Mouse (Mus musculus): ENCODE measurements around the gene Cblb. TPM values are rescaled to one million over a fixed set of nuclear protein-coding genes. Genes with fewer than 3 reads are reported as not detected.

Cblb gene
- polyA plus RNA-seq, 1 experiment from 2014 or later: 7.7 TPM

DNA sequence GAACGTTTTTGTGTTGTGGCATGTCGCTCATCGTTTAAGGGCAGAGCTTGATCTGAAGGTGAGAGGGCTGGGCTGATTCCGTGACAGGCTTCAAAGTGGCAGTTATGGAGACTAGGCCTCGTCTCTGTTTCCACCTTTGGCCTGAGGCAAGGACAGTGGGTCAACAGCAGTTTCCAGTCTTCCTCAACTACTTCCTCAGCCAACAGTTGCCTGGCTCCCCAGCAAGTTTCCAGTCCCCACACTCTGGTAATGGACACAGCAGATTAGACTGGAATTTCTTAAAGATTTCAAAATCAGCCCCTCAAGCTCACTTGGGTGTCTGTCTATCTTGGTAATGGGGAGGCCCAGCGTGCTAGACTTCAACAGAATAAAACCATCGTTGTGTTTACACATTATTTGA, 198.4 kb downstream of the Cblb start:
- no peak for ATAC-seq (ENCODE audit: low FRiP score)
- no peaks in the 10 kb centered on the region for H3K36me3 ChIP-seq
- H3K9ac ChIP-seq (replicated peaks): no peak overlapping the region
- H3K9me3 ChIP-seq (replicated peaks): no peaks in the 10 kb centered on the region
- H3K4me2 ChIP-seq: no peak overlapping the region
- H3K4me1 ChIP-seq: no peaks in the 10 kb centered on the region
- H3K27me3 ChIP-seq (replicated peaks): no peaks in the 10 kb centered on the region
- H3K4me3 ChIP-seq (replicated peaks): no peak overlapping the region
- no peak overlapping the region for H3K27ac ChIP-seq (replicated peaks)
- WGBS: 82% methylated on average over 7 of the region's 7 CpGs

DNA sequence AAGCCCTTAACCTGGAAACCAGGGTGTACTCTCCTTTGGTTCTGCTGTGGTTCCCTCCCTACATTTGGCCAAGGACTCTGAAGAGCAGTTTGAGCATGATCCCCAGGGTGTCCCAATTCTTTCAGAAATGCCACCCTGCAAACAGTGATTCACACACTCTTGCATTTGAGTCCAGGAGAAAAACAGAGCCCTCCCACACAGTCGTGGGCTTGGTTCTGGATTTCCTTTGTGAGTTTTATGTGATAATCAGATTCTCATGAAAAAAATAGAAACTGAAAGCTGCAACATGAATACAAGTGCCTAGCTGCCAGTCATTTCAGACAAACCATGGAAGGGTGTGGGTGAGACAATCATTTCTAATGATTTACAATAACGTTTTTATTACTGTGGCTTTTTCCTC, 198.9 kb downstream of the Cblb start:
- H3K27me3 ChIP-seq (replicated peaks): no peaks in the 10 kb centered on the region
- no peak for ATAC-seq (ENCODE audit: low FRiP score)
- 71% methylated on average over 2 of the region's 2 CpGs for WGBS

DNA sequence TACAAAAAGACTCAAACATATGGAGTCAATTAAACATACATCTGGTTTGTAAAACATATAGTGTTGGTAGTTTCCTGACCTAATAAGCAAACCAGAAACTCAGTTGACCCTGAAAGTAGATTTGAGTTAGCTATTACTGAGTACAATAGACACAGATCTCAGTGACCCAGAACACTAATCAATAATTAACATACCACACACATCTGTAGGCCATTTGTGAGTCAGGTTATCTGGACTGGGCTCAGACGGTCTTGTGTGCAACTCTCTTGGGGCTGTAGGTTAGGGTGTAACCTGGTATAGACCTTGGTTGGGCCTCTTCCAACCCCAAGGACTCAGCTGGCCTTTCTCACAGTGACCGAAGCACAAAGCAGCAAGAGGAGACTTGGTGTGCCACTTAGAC, 211.1 kb downstream of the Cblb start:
- Histone ChIP-seq H3K27ac (replicated peaks) (no peak overlapping the region), H3K4me2 (no peak overlapping the region), H3K4me1 (no peaks in the 10 kb centered on the region), H3K9me3 (replicated peaks) (no peaks in the 10 kb centered on the region), H3K9ac (replicated peaks) (no peak overlapping the region), H3K27me3 (replicated peaks) (no peaks in the 10 kb centered on the region), H3K36me3 (no peaks in the 10 kb centered on the region), H3K4me3 (replicated peaks) (no peak overlapping the region)
- no peak for ATAC-seq (ENCODE audit: low FRiP score)
- WGBS: 87% methylated on average over 2 of the region's 2 CpGs

More for the DNA sequence above, 198.9 kb downstream of the Cblb start:
- H3K4me1 ChIP-seq: no peaks in the 10 kb centered on the region
- no peaks in the 10 kb centered on the region for H3K9me3 ChIP-seq (replicated peaks)
- no peaks in the 10 kb centered on the region for H3K36me3 ChIP-seq
- H3K4me2 ChIP-seq: no peak overlapping the region
- H3K27ac ChIP-seq (replicated peaks): no peak overlapping the region
- no peak overlapping the region for H3K9ac ChIP-seq (replicated peaks)
- H3K4me3 ChIP-seq (replicated peaks): no peak overlapping the region

DNA sequence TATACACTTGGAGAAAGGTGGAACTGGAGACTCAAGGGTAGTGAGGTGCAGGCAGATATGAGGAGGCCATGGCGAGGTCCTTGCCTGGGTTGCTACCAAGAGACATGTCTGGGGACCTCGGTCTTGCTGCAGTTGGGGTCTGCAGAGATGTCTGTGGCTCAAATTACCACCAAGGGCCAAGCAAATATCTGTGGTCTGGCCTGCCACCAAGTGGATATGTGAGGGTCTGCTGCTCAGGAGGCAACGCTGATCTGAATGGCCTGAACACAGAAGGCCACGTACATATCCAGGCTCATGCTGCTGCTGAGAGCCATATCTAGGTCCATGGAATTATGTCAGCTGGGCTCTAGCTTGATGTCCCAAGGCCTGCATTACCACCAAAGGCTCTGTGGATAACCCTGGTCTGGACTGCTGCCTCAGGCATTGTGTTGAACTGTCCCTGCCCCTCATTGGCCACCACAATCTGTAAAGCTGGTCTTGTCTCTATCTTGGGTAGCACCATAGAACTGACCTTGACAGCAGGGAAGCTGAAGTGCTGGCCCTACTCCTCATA, 212.5 kb downstream of the Cblb start:
- ATAC-seq (ENCODE audit: low FRiP score): no peak
- H3K9me3 ChIP-seq (replicated peaks): no peaks in the 10 kb centered on the region
- H3K27me3 ChIP-seq (replicated peaks): no peaks in the 10 kb centered on the region
- H3K4me3 ChIP-seq (replicated peaks): no peak overlapping the region
- H3K4me2 ChIP-seq: no peak overlapping the region
- WGBS: 89% methylated on average over 4 of the region's 4 CpGs
- H3K36me3 ChIP-seq: no peaks in the 10 kb centered on the region
- H3K4me1 ChIP-seq: no peaks in the 10 kb centered on the region
- no peak overlapping the region for H3K9ac ChIP-seq (replicated peaks)
- H3K27ac ChIP-seq (replicated peaks): no peak overlapping the region

DNA sequence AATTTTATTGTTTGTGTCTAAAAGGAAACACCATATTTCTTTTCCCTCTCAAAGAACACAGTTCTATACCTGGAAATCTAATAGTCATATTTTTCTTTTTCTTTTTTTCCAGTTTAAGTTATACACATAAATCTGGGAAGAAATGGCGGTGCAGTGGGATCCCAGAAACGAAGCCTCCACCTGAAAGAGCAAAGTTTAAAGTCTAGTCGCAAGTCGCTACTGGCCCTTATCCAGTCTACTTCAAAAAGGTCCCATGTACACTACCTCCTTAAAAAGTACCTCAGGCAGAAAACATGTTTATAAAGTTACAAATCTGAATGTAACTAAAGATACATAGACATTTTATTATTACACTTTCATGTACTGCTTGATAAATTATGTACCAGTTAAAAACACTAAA, 219.2 kb downstream of the Cblb start:
- Histone ChIP-seq H3K4me1 (no peaks in the 10 kb centered on the region), H3K27ac (replicated peaks) (no peak overlapping the region), H3K9ac (replicated peaks) (no peak overlapping the region), H3K27me3 (replicated peaks) (no peaks in the 10 kb centered on the region), H3K4me3 (replicated peaks) (no peak overlapping the region), H3K4me2 (no peak overlapping the region), H3K9me3 (replicated peaks) (no peaks in the 10 kb centered on the region), H3K36me3 (0 out of 2 replicates have a peak, but pooled peaks cover 6% of the 10 kb centered on the region)
- ATAC-seq (ENCODE audit: low FRiP score): no peak
- 93% methylated on average over 4 of the region's 4 CpGs for WGBS

DNA sequence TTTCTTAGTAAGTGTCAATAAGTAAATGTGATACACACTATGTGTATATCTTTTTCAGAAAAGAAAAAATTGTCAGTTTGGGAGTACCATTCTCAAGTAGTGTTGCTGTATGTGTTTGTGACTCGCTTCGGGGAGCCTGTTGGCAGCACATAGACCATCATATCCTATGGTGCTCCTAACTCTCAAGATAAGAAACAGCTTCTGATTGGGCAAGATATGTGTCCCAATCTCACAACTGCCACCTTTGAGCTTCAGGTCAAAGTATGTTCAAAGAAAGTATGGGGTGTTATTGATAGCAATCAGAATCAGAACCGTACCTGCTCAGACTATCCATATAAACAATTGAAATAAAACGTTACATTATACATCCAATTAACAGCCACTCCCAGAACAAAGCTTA, 219.9 kb downstream of the Cblb start:
- no peak overlapping the region for H3K27ac ChIP-seq (replicated peaks)
- no peak overlapping the region for H3K4me3 ChIP-seq (replicated peaks)
- no peaks in the 10 kb centered on the region for H3K4me1 ChIP-seq
- 90% methylated on average over 4 of the region's 4 CpGs for WGBS
- no peaks in the 10 kb centered on the region for H3K9me3 ChIP-seq (replicated peaks)
- no peak for ATAC-seq (ENCODE audit: low FRiP score)
- H3K4me2 ChIP-seq: no peak overlapping the region
- H3K36me3 ChIP-seq: 0 out of 2 replicates have a peak, but pooled peaks cover 9% of the 10 kb centered on the region
- H3K27me3 ChIP-seq (replicated peaks): no peaks in the 10 kb centered on the region
- no peak overlapping the region for H3K9ac ChIP-seq (replicated peaks)

Data from neural tube, embryonic 15.5 days (tissue).